Mouse (Mus musculus): ENCODE data around the gene Zdhhc1. TPM values are rescaled to one million over a fixed set of nuclear protein-coding genes. Genes with fewer than 3 reads are reported as not detected.

Zdhhc1 gene
- total and polyA plus RNA-seq, 3 experiments: 13.0 to 40.5 (median 13.3) TPM

- H3K27me3 ChIP-seq (ENCODE audit: control insufficient read depth, insufficient read depth, low read length): no peaks in the 10 kb centered on the region
- DNase-seq: peak in 1 of 2 experiments; percentile 21
- peaks cover 10% of the 10 kb centered on the region for H3K4me1 ChIP-seq (ENCODE audit: control insufficient read depth, insufficient read depth, low read length)
- H3K4me3 ChIP-seq: no peak overlapping the region
- H3K27ac ChIP-seq: peak overlapping the region; percentile 80
- peak overlapping the region; percentile 39; the same call in 1 of the 2 replicates for H3K9ac ChIP-seq (ENCODE audit: low read depth, low read length)
- intact Hi-C loops (cut with DNase I): no loop called here
- WGBS: 56% methylated on average over 3 of the region's 3 CpGs
- no peak for TF ChIP-seq CTCF (IDR thresholded peaks at IDR 0.05)
- TF ChIP-seq EP300 (IDR thresholded peaks at IDR 0.05; ENCODE audit: insufficient read depth, low read depth, low read length): peak; percentile 59; the same call in 1 of the 2 replicates
- peak; percentile 81 for TF ChIP-seq POLR2A (IDR thresholded peaks at IDR 0.05; ENCODE audit: insufficient read depth, low read depth, low read length)
- H3K36me3 ChIP-seq (ENCODE audit: control insufficient read depth, insufficient read depth, low read length): no peaks in the 10 kb centered on the region
- no peaks in the 10 kb centered on the region for H3K79me2 ChIP-seq (replicated peaks; ENCODE audit: control insufficient read depth, insufficient read depth, low read length)
These were observed 7.9 kb upstream of the Zdhhc1 start for GRCm38 (mm10) chr8:105504617-105505016.

DNA sequence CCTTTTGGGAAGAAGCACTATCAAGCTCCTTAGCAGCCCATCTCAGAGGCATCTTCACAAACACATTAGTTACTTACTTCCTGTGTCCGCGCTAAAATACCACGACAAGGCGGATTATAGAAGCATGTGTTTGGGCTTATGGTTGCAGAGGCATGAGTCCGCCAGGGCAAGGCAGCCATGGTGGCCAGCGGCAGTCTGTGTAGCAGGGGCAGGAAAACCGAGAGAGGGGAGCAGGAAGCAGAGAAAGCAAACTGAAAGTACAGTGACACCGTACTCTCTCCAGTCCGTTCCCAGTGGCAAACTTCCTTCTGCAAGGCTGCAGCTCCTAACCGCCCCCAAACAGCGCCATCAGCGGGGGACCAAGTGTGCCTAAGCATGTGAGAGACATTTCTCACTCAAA lies 3.1 kb upstream of the Zdhhc1 start:
- H3K9ac ChIP-seq (ENCODE audit: low read depth, low read length): peak overlapping the region; percentile 11
- WGBS: 45% methylated on average over 12 of the region's 12 CpGs
- no peak for TF ChIP-seq EP300 (IDR thresholded peaks at IDR 0.05; ENCODE audit: insufficient read depth, low read depth, low read length)
- TF ChIP-seq CTCF (IDR thresholded peaks at IDR 0.05): no peak
- TF ChIP-seq POLR2A (IDR thresholded peaks at IDR 0.05; ENCODE audit: insufficient read depth, low read depth, low read length): no peak

DNA sequence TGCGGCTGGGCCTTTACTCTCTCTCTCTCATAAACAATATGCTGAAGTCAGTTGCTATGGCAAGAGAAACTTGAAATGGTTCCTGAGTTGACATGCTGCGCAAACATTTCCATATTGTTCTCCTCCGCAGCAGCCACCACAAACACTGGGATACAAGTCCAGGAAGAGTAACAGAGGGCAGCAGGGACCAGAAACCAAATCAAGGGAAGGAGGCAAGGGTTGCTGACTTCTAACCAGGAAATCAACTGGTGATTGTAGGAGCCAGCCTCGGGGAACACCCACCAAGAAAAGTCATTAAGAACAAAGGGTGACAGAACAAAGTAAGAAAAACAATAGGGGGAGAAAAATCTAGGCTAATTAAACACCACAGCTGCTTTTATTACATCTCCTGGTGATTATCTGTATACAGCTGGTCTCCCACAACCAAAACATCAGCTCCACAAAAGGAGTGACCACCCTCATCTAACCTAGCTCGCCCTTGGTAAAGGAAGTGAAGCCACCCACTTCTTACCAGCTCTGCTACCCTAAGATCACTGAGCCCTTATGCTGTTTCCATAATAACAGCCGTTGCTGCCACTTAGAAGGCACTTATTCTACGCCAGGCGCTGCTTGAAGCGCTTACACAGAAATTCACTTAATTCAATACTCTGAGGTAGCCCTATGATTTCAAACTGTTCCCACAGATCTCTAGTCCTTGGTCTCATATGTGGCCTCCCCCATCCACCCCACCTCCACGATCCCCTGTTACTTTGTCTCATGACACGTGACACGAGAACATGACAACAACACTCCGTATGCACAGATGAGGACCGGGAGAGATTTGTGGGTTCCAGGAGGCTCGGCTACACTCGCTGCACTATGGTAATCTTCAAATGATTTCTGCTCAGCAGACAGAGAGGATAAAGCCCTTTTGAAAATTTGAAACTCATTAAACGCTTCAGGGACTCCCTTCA lies 1.1 kb downstream of the Zdhhc1 start:
- Histone ChIP-seq H3K27me3 (ENCODE audit: control insufficient read depth, insufficient read depth, low read length) (no peaks in the 10 kb centered on the region), H3K36me3 (ENCODE audit: control insufficient read depth, insufficient read depth, low read length) (no peaks in the 10 kb centered on the region; the same call in 1 of the 2 replicates), H3K4me1 (ENCODE audit: control insufficient read depth, insufficient read depth, low read length) (peaks cover 5% of the 10 kb centered on the region), H3K4me3 (peak overlapping the region; percentile 68), H3K27ac (peak overlapping the region; percentile 89), H3K9ac (ENCODE audit: low read depth, low read length) (no peak overlapping the region), H3K79me2 (replicated peaks; ENCODE audit: control insufficient read depth, insufficient read depth, low read length) (no peaks in the 10 kb centered on the region; the same call in 1 of the 2 replicates)
- TF ChIP-seq CTCF (IDR thresholded peaks at IDR 0.05) (no peak), EP300 (IDR thresholded peaks at IDR 0.05; ENCODE audit: insufficient read depth, low read depth, low read length) (no peak), POLR2A (IDR thresholded peaks at IDR 0.05; ENCODE audit: insufficient read depth, low read depth, low read length) (no peak)
- peak in 1 of 2 experiments; percentile 25 for DNase-seq
- 43% methylated on average over 17 of the region's 17 CpGs for WGBS
- intact Hi-C loops (cut with DNase I): no loop called here

More for the DNA sequence above, 3.1 kb upstream of the Zdhhc1 start:
- peaks cover 6% of the 10 kb centered on the region for H3K4me1 ChIP-seq (ENCODE audit: control insufficient read depth, insufficient read depth, low read length)
- intact Hi-C loops (cut with DNase I): no loop called here
- no peaks in the 10 kb centered on the region for H3K79me2 ChIP-seq (replicated peaks; ENCODE audit: control insufficient read depth, insufficient read depth, low read length)
- DNase-seq: peak in 1 of 2 experiments; percentile 44
- H3K27ac ChIP-seq: peak overlapping the region; percentile 7; the same call in 1 of the 2 replicates
- H3K4me3 ChIP-seq: peak overlapping the region; percentile 29; the same call in 1 of the 2 replicates
- no peaks in the 10 kb centered on the region; the same call in 1 of the 2 replicates for H3K36me3 ChIP-seq (ENCODE audit: control insufficient read depth, insufficient read depth, low read length)
- H3K27me3 ChIP-seq (ENCODE audit: control insufficient read depth, insufficient read depth, low read length): no peaks in the 10 kb centered on the region

DNA sequence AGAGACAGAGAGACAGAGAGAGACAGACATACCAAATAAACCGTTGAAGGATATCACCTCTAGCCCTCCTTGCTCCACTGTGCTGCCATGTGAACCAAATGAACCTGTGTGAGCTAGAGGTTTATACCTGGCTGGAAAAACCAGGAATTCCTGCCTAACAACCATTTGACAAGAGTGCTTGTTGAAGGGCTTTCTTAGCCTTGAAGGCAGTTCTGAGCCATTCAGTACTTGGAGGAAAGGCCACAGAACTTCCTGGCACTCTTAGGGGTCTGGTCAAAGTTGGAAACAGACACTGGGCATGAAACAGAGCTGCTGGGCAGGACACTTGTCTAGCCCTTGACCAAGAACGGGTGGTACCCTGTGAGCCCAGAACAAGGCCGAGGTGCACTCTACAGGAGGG lies 2.1 kb downstream of the Zdhhc1 start:
- no peaks in the 10 kb centered on the region; the same call in 1 of the 2 replicates for H3K36me3 ChIP-seq (ENCODE audit: control insufficient read depth, insufficient read depth, low read length)
- 77% methylated on average over 3 of the region's 3 CpGs for WGBS
- H3K9ac ChIP-seq (ENCODE audit: low read depth, low read length): no peak overlapping the region
- DNase-seq: no peak
- peaks cover 5% of the 10 kb centered on the region for H3K4me1 ChIP-seq (ENCODE audit: control insufficient read depth, insufficient read depth, low read length)
- intact Hi-C loops (cut with DNase I): no loop called here
- no peak overlapping the region for H3K4me3 ChIP-seq
- no peaks in the 10 kb centered on the region; the same call in 1 of the 2 replicates for H3K79me2 ChIP-seq (replicated peaks; ENCODE audit: control insufficient read depth, insufficient read depth, low read length)
- no peak overlapping the region; the same call in 1 of the 2 replicates for H3K27ac ChIP-seq
- H3K27me3 ChIP-seq (ENCODE audit: control insufficient read depth, insufficient read depth, low read length): no peaks in the 10 kb centered on the region
- TF ChIP-seq POLR2A (IDR thresholded peaks at IDR 0.05; ENCODE audit: insufficient read depth, low read depth, low read length) (no peak), EP300 (IDR thresholded peaks at IDR 0.05; ENCODE audit: insufficient read depth, low read depth, low read length) (no peak), CTCF (IDR thresholded peaks at IDR 0.05) (no peak)

DNA sequence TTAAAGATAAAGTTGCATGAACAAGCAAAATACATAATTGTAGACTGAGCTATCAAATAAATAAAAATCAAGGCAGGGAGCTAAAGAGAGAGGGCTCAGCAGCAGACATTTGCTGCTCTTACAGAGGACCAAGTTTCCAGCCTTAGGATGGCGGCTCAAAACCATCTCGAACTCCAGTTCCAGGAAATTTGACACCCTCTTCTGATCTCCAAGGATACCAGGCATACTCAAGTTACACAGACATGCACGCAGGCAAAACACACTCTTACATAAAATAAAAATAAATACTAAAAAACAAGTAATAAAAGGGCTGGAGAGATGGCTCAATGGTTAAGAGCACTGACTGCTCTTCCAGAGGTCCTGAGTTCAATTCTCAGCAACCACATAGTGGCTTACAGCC lies 3.2 kb downstream of the Zdhhc1 start:
- Histone ChIP-seq H3K9ac (ENCODE audit: low read depth, low read length) (no peak overlapping the region), H3K36me3 (ENCODE audit: control insufficient read depth, insufficient read depth, low read length) (no peaks in the 10 kb centered on the region; the same call in 1 of the 2 replicates)

More for the DNA sequence above, 3.2 kb downstream of the Zdhhc1 start:
- no peak for DNase-seq
- TF ChIP-seq POLR2A (IDR thresholded peaks at IDR 0.05; ENCODE audit: insufficient read depth, low read depth, low read length) (no peak), CTCF (IDR thresholded peaks at IDR 0.05) (no peak), EP300 (IDR thresholded peaks at IDR 0.05; ENCODE audit: insufficient read depth, low read depth, low read length) (no peak)
- Histone ChIP-seq H3K4me3 (no peak overlapping the region), H3K79me2 (replicated peaks; ENCODE audit: control insufficient read depth, insufficient read depth, low read length) (no peaks in the 10 kb centered on the region; the same call in 1 of the 2 replicates), H3K27ac (no peak overlapping the region), H3K27me3 (ENCODE audit: control insufficient read depth, insufficient read depth, low read length) (no peaks in the 10 kb centered on the region), H3K4me1 (ENCODE audit: control insufficient read depth, insufficient read depth, low read length) (peaks cover 5% of the 10 kb centered on the region)
- intact Hi-C loops (cut with DNase I): no loop called here
- WGBS: 75% methylated on average over 3 of the region's 3 CpGs
